Mouse (Mus musculus) midbrain, embryonic 14.5 days (tissue): ENCODE measurements around the gene A2ml1. TPM values are rescaled to one million over a fixed set of nuclear protein-coding genes. Genes with fewer than 3 reads are reported as not detected.

Experiments used
- ATAC-seq: fragments of 200-750 bp; cut with Nextera tagmentation; 2 replicates; pipeline ENCODE4 v1.8.0; 2017; ENCODE audit warnings: moderate number of reproducible peaks, moderate library complexity; ENCODE audit not compliant: low FRiP score, low TSS enrichment
- DNase-seq: peaks from one replicate; pipeline ENCODE4 v3.0.0-alpha.2; 2015
- H3K27ac ChIP-seq: fragments of 300-500 bp; sonication (generic); replicated peaks from 2 replicates; pipeline ENCODE4 v1.5.1; 2014; ENCODE audit warnings: mild to moderate bottlenecking, low read depth, low read length, moderate library complexity
- H3K27me3 ChIP-seq: fragments of 300-500 bp; sonication (generic); 2 replicates; pipeline ENCODE4 v1.6.1; 2014; ENCODE audit warnings: low read length, control low read depth, mixed read lengths; ENCODE audit not compliant: control insufficient read depth, insufficient read depth
- H3K36me3 ChIP-seq: fragments of 300-500 bp; sonication (generic); 2 replicates; pipeline ENCODE4 v1.6.1; 2014; ENCODE audit warnings: low read length, control low read depth; ENCODE audit not compliant: control insufficient read depth, insufficient read depth
- H3K4me1 ChIP-seq: fragments of 300-500 bp; sonication (generic); 2 replicates; pipeline ENCODE4 v1.6.1; 2014; ENCODE audit warnings: mild to moderate bottlenecking, antibody characterized with exemption, low read length, control low read depth; ENCODE audit not compliant: control insufficient read depth, insufficient read depth
- H3K4me2 ChIP-seq: fragments of 300-500 bp; sonication (generic); 2 replicates; pipeline ENCODE4 v1.6.1; 2014; ENCODE audit warnings: mild to moderate bottlenecking, low read length, moderate library complexity
- H3K4me3 ChIP-seq: fragments of 300-500 bp; sonication (generic); replicated peaks from 2 replicates; pipeline ENCODE4 v1.5.1; 2014; ENCODE audit warnings: low read depth, low read length
- H3K9ac ChIP-seq: fragments of 300-500 bp; sonication (generic); replicated peaks from 2 replicates; pipeline ENCODE4 v1.6.1; 2014; ENCODE audit warnings: mild to moderate bottlenecking, low read length, moderate library complexity
- H3K9me3 ChIP-seq: fragments of 300-500 bp; sonication (generic); 2 replicates; pipeline ENCODE4 v1.6.1; 2016; ENCODE audit warnings: low read length, control low read depth, mixed read lengths; ENCODE audit not compliant: control insufficient read depth
- WGBS: fragments of 180-500 bp; shearing (Covaris S2); extraction: QIAGEN DNeasy Blood & Tissue Kit; methylation state at CpG from one replicate; pipeline ENCODE4 v1.1.7; 2014; 5-methylcytosine and 5-hydroxymethylcytosine counted together
- polyA plus RNA-seq: library from polyadenylated mRNA; unstranded; fragments of >200 nt; fragmentation: Nextera tagmentation; extraction: Ambion mirVana; gene quantifications from 2 replicates; pipeline ENCODE4 v1.2.1, GENCODE M21; 2014

A2ml1 gene
- polyA plus RNA-seq, 1 experiment from 2014 or later: 0.43 TPM

- 93% methylated on average over 7 of the region's 7 CpGs for WGBS
- Histone ChIP-seq H3K27ac (no peak overlapping the region), H3K4me1 (no peaks in the 10 kb centered on the region), H3K4me2 (no peak overlapping the region), H3K4me3 (no peak overlapping the region), H3K27me3 (no peaks in the 10 kb centered on the region), H3K9ac (no peak overlapping the region), H3K9me3 (no peaks in the 10 kb centered on the region), H3K36me3 (no peaks in the 10 kb centered on the region)
- ATAC-seq (no peak), DNase-seq (no peak)
Measured at GRCm38 (mm10) chr6:128519159-128519558, 62.2 kb downstream of the A2ml1 start.

- DNase-seq: no peak
- Histone ChIP-seq H3K4me2 (no peak overlapping the region), H3K9ac (no peak overlapping the region), H3K27ac (no peak overlapping the region), H3K9me3 (no peaks in the 10 kb centered on the region), H3K27me3 (no peaks in the 10 kb centered on the region), H3K36me3 (no peaks in the 10 kb centered on the region), H3K4me3 (no peak overlapping the region), H3K4me1 (no peaks in the 10 kb centered on the region)
- no peak for ATAC-seq
- WGBS: 89% methylated on average over 2 of the region's 2 CpGs
Measured at GRCm38 (mm10) chr6:128505676-128506236, 75.7 kb downstream of the A2ml1 start.

GRCm38 (mm10) chr6:128504743-128505142, 76.7 kb downstream of the A2ml1 start:
- Histone ChIP-seq H3K4me2 (no peak overlapping the region), H3K27me3 (no peaks in the 10 kb centered on the region), H3K27ac (no peak overlapping the region), H3K9ac (no peak overlapping the region), H3K36me3 (no peaks in the 10 kb centered on the region), H3K4me3 (no peak overlapping the region), H3K4me1 (no peaks in the 10 kb centered on the region), H3K9me3 (no peaks in the 10 kb centered on the region)
- ATAC-seq: no peak
- 81% methylated on average over 5 of the region's 5 CpGs for WGBS
- no peak for DNase-seq

- Histone ChIP-seq H3K27me3 (no peaks in the 10 kb centered on the region), H3K9me3 (no peaks in the 10 kb centered on the region), H3K4me3 (no peak overlapping the region), H3K4me2 (no peak overlapping the region), H3K9ac (no peak overlapping the region), H3K27ac (no peak overlapping the region), H3K36me3 (no peaks in the 10 kb centered on the region), H3K4me1 (no peaks in the 10 kb centered on the region)
- WGBS: 64% methylated on average over 1 of the region's 1 CpGs
- no peak for DNase-seq
- no peak for ATAC-seq
Measured at GRCm38 (mm10) chr6:128495346-128495745, 86.1 kb downstream of the A2ml1 start.

GRCm38 (mm10) chr6:128494646-128495331, 86.6 kb downstream of the A2ml1 start:
- Histone ChIP-seq H3K36me3 (no peaks in the 10 kb centered on the region), H3K4me2 (no peak overlapping the region), H3K4me3 (no peak overlapping the region), H3K9me3 (no peaks in the 10 kb centered on the region), H3K27ac (no peak overlapping the region), H3K4me1 (no peaks in the 10 kb centered on the region), H3K27me3 (no peaks in the 10 kb centered on the region), H3K9ac (no peak overlapping the region)
- DNase-seq (no peak), ATAC-seq (no peak)
- WGBS: 73% methylated on average over 15 of the region's 15 CpGs

- ATAC-seq: no peak
- H3K4me1 ChIP-seq: no peaks in the 10 kb centered on the region
- 71% methylated on average over 4 of the region's 4 CpGs for WGBS
- H3K36me3 ChIP-seq: no peaks in the 10 kb centered on the region
- H3K9ac ChIP-seq: no peak overlapping the region
- H3K4me2 ChIP-seq: no peak overlapping the region
- DNase-seq: no peak
- no peak overlapping the region for H3K4me3 ChIP-seq
- no peak overlapping the region for H3K27ac ChIP-seq
- no peaks in the 10 kb centered on the region for H3K27me3 ChIP-seq
- no peaks in the 10 kb centered on the region for H3K9me3 ChIP-seq
Measured at GRCm38 (mm10) chr6:128491916-128492315, 89.5 kb downstream of the A2ml1 start.

- Histone ChIP-seq H3K4me3 (no peak overlapping the region), H3K27me3 (no peaks in the 10 kb centered on the region), H3K9me3 (no peaks in the 10 kb centered on the region), H3K9ac (no peak overlapping the region), H3K4me1 (no peaks in the 10 kb centered on the region), H3K4me2 (no peak overlapping the region), H3K36me3 (no peaks in the 10 kb centered on the region), H3K27ac (no peak overlapping the region)
- no peak for DNase-seq
- 95% methylated on average over 10 of the region's 10 CpGs for WGBS
- no peak for ATAC-seq
Measured at GRCm38 (mm10) chr6:128490141-128490540, 91.3 kb downstream of the A2ml1 start.

Other genes starting within 250 kb of the A2ml1 start
- 11.5 and 13.8 TPM in 2 replicates for gene Tulp3, start 225.8 kb downstream of the A2ml1 start, polyA plus RNA-seq
- gene Rhno1, start 218.7 kb downstream of the A2ml1 start, polyA plus RNA-seq: 93.8 and 101 TPM in 2 replicates
- 5.5 and 9.8 TPM in 2 replicates for gene Foxm1, start 218.6 kb downstream of the A2ml1 start, polyA plus RNA-seq
- 0.59 and 1.0 TPM in 2 replicates for gene Tex52, start 206.2 kb downstream of the A2ml1 start, polyA plus RNA-seq
- not detected in 2 replicates for gene Gm44596, start 206.1 kb downstream of the A2ml1 start, polyA plus RNA-seq
- gene Nrip2, start 182.3 kb downstream of the A2ml1 start, polyA plus RNA-seq: 8.8 and 10.1 TPM in 2 replicates
- 42.1 and 43.3 TPM in 2 replicates for gene Itfg2, start 156.7 kb downstream of the A2ml1 start, polyA plus RNA-seq
- 313 and 363 TPM in 2 replicates for gene Fkbp4, start 142.9 kb downstream of the A2ml1 start, polyA plus RNA-seq
- gene Pzp, start 54.9 kb downstream of the A2ml1 start, polyA plus RNA-seq: 0.20 and 0.21 TPM in 2 replicates
- gene Klrb1a, start 41.9 kb upstream of the A2ml1 start, polyA plus RNA-seq: not detected in 2 replicates
- gene Clec2h, start 80.8 kb upstream of the A2ml1 start, polyA plus RNA-seq: not detected in 2 replicates
- 0.45 and 0.94 TPM in 2 replicates for gene Klrb1, start 141.5 kb upstream of the A2ml1 start, polyA plus RNA-seq
- gene Klrb1c, start 207.6 kb upstream of the A2ml1 start, polyA plus RNA-seq: not detected in 2 replicates
- gene Gm44511, start 244.7 kb upstream of the A2ml1 start, polyA plus RNA-seq: not detected in 2 replicates
- 0.09 and 0.14 TPM in 2 replicates for gene Klrb1b, start 244.7 kb upstream of the A2ml1 start, polyA plus RNA-seq